Comparison of ENCODE assay signal across 8 mouse cellular contexts in the genomic region with DNA sequence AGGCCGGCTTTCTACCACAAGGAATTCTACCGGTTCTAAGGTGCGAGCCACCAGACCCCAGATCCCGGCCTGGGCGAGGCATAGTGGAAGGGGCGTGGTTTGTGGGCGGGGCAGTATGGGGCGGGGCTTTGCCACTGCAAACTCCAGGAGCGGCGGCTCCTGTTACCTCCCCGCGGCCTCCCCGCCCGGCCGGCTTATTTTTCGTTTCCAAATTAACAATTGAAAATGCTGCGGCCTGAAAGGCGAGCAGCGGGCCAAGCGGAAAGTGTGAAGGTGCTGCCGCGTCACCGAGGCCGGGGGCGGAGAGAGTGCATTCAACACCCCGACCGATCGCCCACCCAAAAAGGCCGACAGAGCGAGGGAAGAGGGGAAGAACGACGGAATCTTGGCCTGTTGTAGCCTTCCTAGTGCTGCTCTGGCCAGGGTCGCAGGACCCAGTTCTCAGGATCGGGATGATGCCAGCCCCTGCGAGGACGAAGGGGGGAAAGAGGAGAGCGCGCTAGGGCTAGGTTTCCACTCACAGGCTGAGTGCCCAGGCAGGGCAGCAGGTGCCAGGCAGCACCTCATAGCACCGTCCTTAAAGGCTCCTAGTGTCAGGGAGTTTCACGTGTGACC. TPM values are rescaled to one million over a fixed set of nuclear protein-coding genes. Genes with fewer than 3 reads are reported as not detected.
DNase-seq lines count a peak whose midpoint lies in the region; ATAC-seq and TF ChIP-seq lines count a peak whose summit lies in the region.

No protein-coding gene starts in this region.

- H3K4me1 ChIP-seq in ES-Bruce4 (ENCODE audit: control insufficient read depth, insufficient read depth, low read length): no peaks in the 10 kb centered on the region
- H3K4me1 ChIP-seq in embryonic facial prominence, embryonic 15.5 days: peaks cover 23% of the 10 kb centered on the region
- H3K4me1 ChIP-seq in heart, embryonic 15.5 days (replicated peaks): peaks cover 29% of the 10 kb centered on the region
- no peaks in the 10 kb centered on the region; the same call in 1 of the 2 replicates for H3K4me1 ChIP-seq in spleen, adult 2 months (ENCODE audit: control insufficient read depth, insufficient read depth, insufficient read length)

- H3K4me3 ChIP-seq in ES-Bruce4 (ENCODE audit: low read depth, low read length): peak overlapping the region; percentile 49
- peak overlapping the region; percentile 46 for H3K4me3 ChIP-seq in embryonic facial prominence, embryonic 15.5 days (replicated peaks)
- H3K4me3 ChIP-seq in heart, embryonic 15.5 days: peak overlapping the region; percentile 57
- H3K4me3 ChIP-seq in spleen, adult 2 months (ENCODE audit: extremely low read depth, insufficient read depth, insufficient read length): peak overlapping the region; percentile 62

- TF ChIP-seq POLR2A in ES-Bruce4 (IDR thresholded peaks at IDR 0.05; ENCODE audit: insufficient read depth, low read length): no peak
- no peak for TF ChIP-seq POLR2A in spleen, adult 2 months (IDR thresholded peaks at IDR 0.05; ENCODE audit: low read depth, low read length)

- TF ChIP-seq CTCF in ES-Bruce4 (IDR thresholded peaks at IDR 0.05; ENCODE audit: low read depth, low read length): no peak
- no peak for TF ChIP-seq CTCF in spleen, adult 2 months (IDR thresholded peaks at IDR 0.05; ENCODE audit: extremely low read depth, insufficient read depth, insufficient read length, insufficient replicate concordance)

- H3K27me3 ChIP-seq in ES-Bruce4 (ENCODE audit: control insufficient read depth, insufficient read depth, low read length, poor library complexity, severe bottlenecking): no peaks in the 10 kb centered on the region
- H3K27me3 ChIP-seq in embryonic facial prominence, embryonic 15.5 days: peaks cover 17% of the 10 kb centered on the region
- H3K27me3 ChIP-seq in heart, embryonic 15.5 days: peaks cover 39% of the 10 kb centered on the region
- peaks cover 5% of the 10 kb centered on the region for H3K27me3 ChIP-seq in spleen, adult 2 months (ENCODE audit: control insufficient read depth, insufficient read depth, low read length)

- no peak overlapping the region for H3K27ac ChIP-seq in ES-Bruce4 (ENCODE audit: insufficient read depth, low read length)
- no peak overlapping the region for H3K27ac ChIP-seq in embryonic facial prominence, embryonic 15.5 days (replicated peaks)
- H3K27ac ChIP-seq in heart, embryonic 15.5 days: no peak overlapping the region
- H3K27ac ChIP-seq in spleen, adult 2 months (ENCODE audit: insufficient read depth, low read length): no peak overlapping the region; the same call in 1 of the 2 replicates

- no peaks in the 10 kb centered on the region for H3K36me3 ChIP-seq in ES-Bruce4 (ENCODE audit: control insufficient read depth, insufficient read depth, low read length, poor library complexity, severe bottlenecking)
- H3K36me3 ChIP-seq in embryonic facial prominence, embryonic 15.5 days: no peaks in the 10 kb centered on the region
- no peaks in the 10 kb centered on the region for H3K36me3 ChIP-seq in heart, embryonic 15.5 days
- H3K36me3 ChIP-seq in spleen, adult 2 months (ENCODE audit: control insufficient read depth, insufficient read depth, low read length): no peaks in the 10 kb centered on the region

- DNase-seq in adrenal gland, postnatal 36 days: peak; percentile 76 to 81
- DNase-seq in kidney, postnatal 10 days: peak; percentile 87
- DNase-seq in spleen, adult 2 months (ENCODE audit: low read depth in 1 of 2, low spot score in 2 of 2): peak in 1 of 2 experiments; percentile 30
- no peak for DNase-seq in layer of hippocampus, adult 8-10 months (ENCODE audit: low spot score in 2 of 2)

- WGBS in embryonic facial prominence, embryonic 15.5 days: under 1% methylated on average over 40 of the region's 40 CpGs
- under 1% methylated on average over 40 of the region's 40 CpGs for WGBS in heart, embryonic 15.5 days
- under 1% methylated on average over 40 of the region's 40 CpGs for WGBS in spleen, adult 2 months

- peak; percentile 71 for ATAC-seq in embryonic facial prominence, embryonic 15.5 days (ENCODE audit: insufficient number of reproducible peaks, low FRiP score, low TSS enrichment, low read depth)
- ATAC-seq in heart, embryonic 15.5 days (replicated peaks; ENCODE audit: insufficient number of reproducible peaks, insufficient read depth, low FRiP score, low read depth): peak; percentile 81
- peak; percentile 65 for ATAC-seq in megakaryocyte, adult 5-6 weeks (ENCODE audit: poor library complexity, severe bottlenecking)

- TF ChIP-seq EP300 in ES-Bruce4 (IDR thresholded peaks at IDR 0.05; ENCODE audit: insufficient read depth, low read depth, low read length): no peak

- no peak overlapping the region; the same call in 1 of the 2 replicates for H3K9ac ChIP-seq in ES-Bruce4 (ENCODE audit: low read depth, poor library complexity, severe bottlenecking)
- peak overlapping the region; percentile 33 for H3K9ac ChIP-seq in embryonic facial prominence, embryonic 15.5 days
- peak overlapping the region; percentile 59 for H3K9ac ChIP-seq in heart, embryonic 15.5 days

- no peaks in the 10 kb centered on the region for H3K9me3 ChIP-seq in ES-Bruce4 (replicated peaks; ENCODE audit: control insufficient read depth, insufficient read depth, low read length, poor library complexity, severe bottlenecking)
- H3K9me3 ChIP-seq in embryonic facial prominence, embryonic 15.5 days (replicated peaks): no peaks in the 10 kb centered on the region
- H3K9me3 ChIP-seq in heart, embryonic 15.5 days (replicated peaks): no peaks in the 10 kb centered on the region

- H3K4me2 ChIP-seq in embryonic facial prominence, embryonic 15.5 days (replicated peaks): peak overlapping the region; percentile 94
- peak overlapping the region; percentile 89 for H3K4me2 ChIP-seq in heart, embryonic 15.5 days

RNA-seq across cellular contexts. Expression of a gene that starts 17.3 kb away (rescaled TPM):
- 2.5 and 3.2 TPM in 2 replicates for polyA plus RNA-seq in ES-Bruce4 (2011; ENCODE audit: insufficient read depth, insufficient read length, low read depth, missing spikeins)
- total RNA-seq in adrenal gland, postnatal 36 days (2021): 1 to 10 TPM; 2.3 TPM
- polyA plus RNA-seq in embryonic facial prominence, embryonic 15.5 days (2015; fragmentation: Nextera tagmentation; extraction: Ambion mirVana): 5.1 and 5.5 TPM in 2 replicates
- 0.64 and 0.99 TPM in 2 replicates for polyA plus RNA-seq in heart, embryonic 15.5 days (2015; fragmentation: Nextera tagmentation; extraction: Ambion mirVana)
- total RNA-seq in megakaryocyte, adult 5-6 weeks (2015): not detected in 2 replicates
- not detected in 2 replicates for total RNA-seq in megakaryocyte, adult 5-6 weeks (2017)
- polyA plus RNA-seq in spleen, adult 2 months (2012; rRNA removed): 0.65 and 0.98 TPM in 2 replicates
- total RNA-seq in layer of hippocampus, adult 8-10 months (2022): 1 to 10 TPM; 3.8 to 4.8 (median 4.3) TPM

Comparison
In these comparisons a context has a peak if more than half of its experiments do, and no peak if none do; other contexts are left out.
1. DNase-seq: peak in adrenal gland, postnatal 36 days (2 of 2) and kidney, postnatal 10 days (single experiment); none in layer of hippocampus, adult 8-10 months (0 of 2).
2. Peak in every context shown above with its lines, with median percentiles within 50 percentile points of each other: H3K4me3 ChIP-seq and ATAC-seq.